Mouse (Mus musculus): Measurements from ENCODE around the gene 4930442H23Rik.
"Not testable (repeated sequence)": the region's sequence is repeated elsewhere in the genome, so short reads cannot be mapped to it uniquely, and the experiment has no call there.

Gene 4930442H23Rik

GRCm38 (mm10) chr10:81183805-81184204 lies at the start of gene 4930442H23Rik:
Gene 4930442H23Rik, minus strand, starts transcription at chr10:81183849.
- no peak for DNase-seq (ENCODE audit: low spot score in 2 of 2)

GRCm38 (mm10) chr10:81233226-81233585 lies 49.6 kb upstream of the 4930442H23Rik start:
- no peak for DNase-seq (ENCODE audit: low spot score in 2 of 2)

- peak; percentile 82 to 86 for DNase-seq (ENCODE audit: low spot score in 2 of 2)
Observed at GRCm38 (mm10) chr10:81232580-81233225, 49.1 kb upstream of the 4930442H23Rik start, which contains the start of gene Zfr2. Gene Zfr2, plus strand, starts transcription at chr10:81233155.

GRCm38 (mm10) chr10:81231436-81231835 lies 47.8 kb upstream of the 4930442H23Rik start:
- no peak for DNase-seq (ENCODE audit: low spot score in 2 of 2)

GRCm38 (mm10) chr10:81230438-81231332 lies 47.0 kb upstream of the 4930442H23Rik start, which contains the start of gene Atcay:
Gene Atcay, minus strand, starts transcription at chr10:81230833.
- peak in 1 of 2 experiments; percentile 65 for DNase-seq (ENCODE audit: low spot score in 2 of 2)

GRCm38 (mm10) chr10:81229735-81230437 lies 46.2 kb upstream of the 4930442H23Rik start:
- DNase-seq (ENCODE audit: low spot score in 2 of 2), result no peak

- not testable (repeated sequence) for DNase-seq (ENCODE audit: low spot score in 2 of 2)
Observed at GRCm38 (mm10) chr10:81223731-81224130, 40.1 kb upstream of the 4930442H23Rik start.

GRCm38 (mm10) chr10:81221402-81222015 lies 37.9 kb upstream of the 4930442H23Rik start:
- no peak for DNase-seq (ENCODE audit: low spot score in 2 of 2)

GRCm38 (mm10) chr10:81217964-81218363 lies 34.3 kb upstream of the 4930442H23Rik start:
- DNase-seq (ENCODE audit: low spot score in 2 of 2), result peak; percentile 49 to 68

- DNase-seq (ENCODE audit: low spot score in 2 of 2), result not testable (repeated sequence)
Observed at GRCm38 (mm10) chr10:81217267-81217666, 33.6 kb upstream of the 4930442H23Rik start.

GRCm38 (mm10) chr10:81216810-81217209 lies 33.2 kb upstream of the 4930442H23Rik start:
- no peak for DNase-seq (ENCODE audit: low spot score in 2 of 2)

- DNase-seq (ENCODE audit: low spot score in 2 of 2), result no peak
Observed at GRCm38 (mm10) chr10:81216260-81216659, 32.6 kb upstream of the 4930442H23Rik start.

- no peak for DNase-seq (ENCODE audit: low spot score in 2 of 2)
Observed at GRCm38 (mm10) chr10:81210154-81210553, 26.5 kb upstream of the 4930442H23Rik start.

GRCm38 (mm10) chr10:81204137-81204536 lies 20.5 kb upstream of the 4930442H23Rik start:
- no peak for DNase-seq (ENCODE audit: low spot score in 2 of 2)

- DNase-seq (ENCODE audit: low spot score in 2 of 2), result no peak
Observed at GRCm38 (mm10) chr10:81202978-81203720, 19.5 kb upstream of the 4930442H23Rik start.

GRCm38 (mm10) chr10:81201807-81202758 lies 18.4 kb upstream of the 4930442H23Rik start, which contains the start of gene Nmrk2:
Gene Nmrk2, minus strand, starts transcription at chr10:81202051.
- no peak for DNase-seq (ENCODE audit: low spot score in 2 of 2)

GRCm38 (mm10) chr10:81200605-81201287 lies 17.1 kb upstream of the 4930442H23Rik start:
- no peak for DNase-seq (ENCODE audit: low spot score in 2 of 2)

GRCm38 (mm10) chr10:81200141-81200540 lies 16.5 kb upstream of the 4930442H23Rik start:
- DNase-seq (ENCODE audit: low spot score in 2 of 2), result no peak

- no peak for DNase-seq (ENCODE audit: low spot score in 2 of 2)
Observed at GRCm38 (mm10) chr10:81198990-81199389, 15.3 kb upstream of the 4930442H23Rik start.
